Mouse (Mus musculus) cortical plate, adult 2 months (tissue): ENCODE measurements at regions not wholly inside any gene's neighbourhood (a gene's known extent, or its start where the extent isn't known, plus 50 kb on each side); places are given as distances from the start of the nearest gene placed in this dataset.

Source experiments
- CTCF ChIP-seq: fragments of 200-500 bp; IDR thresholded peaks from 2 replicates; pipeline ENCODE4 v1.5.1; 2011; ENCODE audit warnings: mild to moderate bottlenecking, control low read depth, low read length; ENCODE audit not compliant: insufficient read depth; ENCODE audit errors: extremely low read depth
- POLR2A ChIP-seq: fragments of 200-500 bp; IDR thresholded peaks from 2 replicates; pipeline ENCODE4 v1.6.1; 2011; ENCODE audit warnings: mild to moderate bottlenecking, low read length, control low read depth; ENCODE audit not compliant: insufficient read depth; ENCODE audit errors: extremely low read depth

DNA sequence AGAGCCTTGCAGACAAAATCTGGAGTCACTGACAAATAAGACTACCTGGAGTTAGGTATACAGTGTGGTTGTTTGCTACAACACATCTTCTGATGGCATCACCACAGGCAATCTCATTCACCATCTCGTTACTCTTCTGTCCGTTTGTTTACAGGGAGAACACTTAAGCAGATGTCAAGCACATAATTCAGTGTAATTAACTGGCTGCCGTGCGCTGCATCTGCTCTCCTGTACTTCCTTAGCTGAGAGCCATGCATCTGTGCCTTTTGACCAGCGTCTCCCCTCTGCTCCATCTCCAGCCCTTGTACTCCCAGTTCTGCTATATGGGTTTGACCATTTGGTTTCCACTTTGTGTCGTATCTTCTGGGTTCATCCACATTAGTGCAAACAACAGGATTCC, 218.3 kb upstream of the Foxq1 start:
- TF ChIP-seq POLR2A (no peak), CTCF (no peak)
